Mouse (Mus musculus): ENCODE results near the gene Rps8. TPM values are rescaled to one million over a fixed set of nuclear protein-coding genes. Genes with fewer than 3 reads are reported as not detected.

The Rps8 gene
- total and polyA plus RNA-seq, 3 experiments = 1,480 to 5,379 (median 2,191) TPM

DNA sequence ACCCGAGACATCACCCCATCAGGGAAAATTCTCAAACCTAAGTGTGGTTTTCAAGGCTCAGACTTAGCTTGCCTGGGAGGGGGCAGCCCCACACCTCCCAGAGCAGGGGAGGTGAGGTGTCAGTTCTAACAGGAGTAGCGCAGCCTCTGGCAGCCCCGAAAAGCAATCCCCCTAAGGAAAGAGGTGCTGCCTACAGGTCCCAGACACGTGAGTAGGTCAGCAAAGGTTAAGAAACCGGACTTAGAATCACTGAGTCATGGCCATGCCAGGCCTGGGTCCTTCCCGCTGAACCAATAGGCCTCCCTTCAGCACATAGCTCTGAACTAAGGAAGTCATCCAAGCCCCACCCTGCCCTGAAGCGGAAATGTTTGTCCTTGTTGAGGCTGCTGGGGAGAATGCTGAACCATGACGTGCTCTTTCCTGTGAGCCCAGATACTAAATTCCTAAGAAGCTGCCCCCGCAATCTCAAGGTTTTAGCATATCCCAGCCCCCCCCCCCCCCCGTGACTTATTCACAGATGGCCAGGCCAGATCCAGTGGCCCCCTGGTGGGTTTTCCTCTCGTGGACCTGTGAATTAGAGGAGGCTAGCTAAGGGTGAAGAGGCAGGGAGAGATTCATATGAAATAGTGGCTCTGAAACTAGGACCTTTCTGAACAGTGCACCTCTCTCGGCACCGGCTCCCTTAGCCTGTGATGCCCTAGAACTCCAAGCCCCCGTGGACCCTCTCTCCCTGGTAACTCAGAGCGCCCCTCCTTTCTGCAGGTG, 30.0 kb downstream of the Rps8 start:
- TF ChIP-seq HCFC1 (IDR thresholded peaks at IDR 0.05; ENCODE audit: low read depth, low read length) = peak; percentile 40; the same call in 1 of the 2 replicates
- peak; percentile 51; the same call in 1 of the 2 replicates for TF ChIP-seq MEF2A (IDR thresholded peaks at IDR 0.05; ENCODE audit: borderline replicate concordance, low read depth, low read length)
- TF ChIP-seq ZKSCAN1 (IDR thresholded peaks at IDR 0.05; ENCODE audit: borderline replicate concordance, low read depth, low read length) = no peak
- no peak for TF ChIP-seq POLR2AphosphoS2 (IDR thresholded peaks at IDR 0.05; ENCODE audit: low read depth, low read length)
- peak; percentile 92 for TF ChIP-seq BHLHE40 (IDR thresholded peaks at IDR 0.05; ENCODE audit: low read depth, low read length)
- TF ChIP-seq RAD21 (IDR thresholded peaks at IDR 0.05; ENCODE audit: low read depth, low read length) = no peak
- peak; percentile 86; the same call in 1 of the 2 replicates for TF ChIP-seq CHD1 (IDR thresholded peaks at IDR 0.05; ENCODE audit: low read depth, low read length)
- 0 out of 2 replicates have a peak, but pooled peaks have one; percentile 30 for TF ChIP-seq NRF1 (IDR thresholded peaks at IDR 0.05; ENCODE audit: low read depth, low read length)
- TF ChIP-seq JUN (IDR thresholded peaks at IDR 0.05; ENCODE audit: insufficient read depth, low read depth, low read length) = no peak
- TF ChIP-seq KAT2A (IDR thresholded peaks at IDR 0.05; ENCODE audit: insufficient replicate concordance, low read length) = no peak
- TF ChIP-seq IRF4 (IDR thresholded peaks at IDR 0.05; ENCODE audit: low read depth, low read length) = no peak; the same call in 1 of the 2 replicates
- peak; percentile 70 for TF ChIP-seq ETS1 (conservative IDR thresholded peaks at IDR 0.05; ENCODE audit: low read depth, low read length)
- TF ChIP-seq POLR2A (IDR thresholded peaks at IDR 0.05; ENCODE audit: low read depth, low read length) = peak; percentile 62
- TF ChIP-seq SMC3 (IDR thresholded peaks at IDR 0.05; ENCODE audit: low read depth, low read length) = no peak
- no peak for TF ChIP-seq PAX5 (IDR thresholded peaks at IDR 0.05; ENCODE audit: low read length)
- no peak for TF ChIP-seq E2F4 (IDR thresholded peaks at IDR 0.05; ENCODE audit: insufficient replicate concordance, low read depth, low read length)
- 0 out of 2 replicates have a peak, but pooled peaks have one; percentile 12 for TF ChIP-seq NELFE (IDR thresholded peaks at IDR 0.05; ENCODE audit: low read depth, low read length)
- TF ChIP-seq UBTF (IDR thresholded peaks at IDR 0.05; ENCODE audit: low read depth, low read length) = 0 out of 2 replicates have a peak, but pooled peaks have one; percentile 38
- no peak for TF ChIP-seq ZC3H11A (IDR thresholded peaks at IDR 0.05; ENCODE audit: low read depth, low read length)
- TF ChIP-seq MAZ (IDR thresholded peaks at IDR 0.05; ENCODE audit: low read depth, low read length) = peak; percentile 51; the same call in 1 of the 2 replicates
- TF ChIP-seq USF2 (conservative IDR thresholded peaks at IDR 0.05; ENCODE audit: low read depth, low read length) = no peak
- no peak for TF ChIP-seq ZNF384 (IDR thresholded peaks at IDR 0.05; ENCODE audit: low read depth, low read length)
- TF ChIP-seq JUND (conservative IDR thresholded peaks at IDR 0.05; ENCODE audit: low read depth, low read length) = no peak
- TF ChIP-seq CTCF (conservative IDR thresholded peaks at IDR 0.05 in 1 of 2, IDR thresholded peaks at IDR 0.05 in 1 of 2; ENCODE audit: low read depth in 2 of 2, low read length in 2 of 2) = no peak
- TF ChIP-seq MYC (IDR thresholded peaks at IDR 0.05; ENCODE audit: low read depth, low read length) = 0 out of 2 replicates have a peak, but pooled peaks have one; percentile 63
- no peak for TF ChIP-seq RCOR1 (conservative IDR thresholded peaks at IDR 0.05; ENCODE audit: low read depth, low read length)
- peak; percentile 41; the same call in 1 of the 2 replicates for TF ChIP-seq TCF12 (IDR thresholded peaks at IDR 0.05; ENCODE audit: low read depth, low read length)
- no peak for TF ChIP-seq ZMIZ1 (IDR thresholded peaks at IDR 0.05; ENCODE audit: low read depth, low read length)
- peak; percentile 41; the same call in 1 of the 2 replicates for TF ChIP-seq MAFK (IDR thresholded peaks at IDR 0.05; ENCODE audit: insufficient replicate concordance, low read length)
- no peak for TF ChIP-seq GABPA (IDR thresholded peaks at IDR 0.05; ENCODE audit: insufficient replicate concordance, low read depth, low read length)
- TF ChIP-seq USF1 (IDR thresholded peaks at IDR 0.05; ENCODE audit: low read depth, low read length) = no peak
- TF ChIP-seq MXI1 (IDR thresholded peaks at IDR 0.05; ENCODE audit: low read depth, low read length) = peak; percentile 51; the same call in 1 of the 2 replicates
- TF ChIP-seq ELF1 (IDR thresholded peaks at IDR 0.05; ENCODE audit: low read depth, low read length) = peak; percentile 77
- peak; percentile 48 for TF ChIP-seq SIN3A (IDR thresholded peaks at IDR 0.05; ENCODE audit: low read length)
- TF ChIP-seq TBP (conservative IDR thresholded peaks at IDR 0.05; ENCODE audit: low read depth, low read length) = no peak; the same call in 1 of the 2 replicates
- no peak for TF ChIP-seq CHD2 (IDR thresholded peaks at IDR 0.05; ENCODE audit: low read length)
- TF ChIP-seq EP300 (IDR thresholded peaks at IDR 0.05; ENCODE audit: low read length) = no peak; the same call in none of the 2 replicates
- TF ChIP-seq MAX (IDR thresholded peaks at IDR 0.05; ENCODE audit: low read length) = peak; percentile 60; the same call in 1 of the 2 replicates
- Histone ChIP-seq H3K4me1 (ENCODE audit: control insufficient read depth in 1 of 2, insufficient read depth in 2 of 2) (peaks cover 18 to 75% of the 10 kb centered on the region in 2 experiments), H3K36me3 (replicated peaks in 1 of 2; ENCODE audit: control insufficient read depth in 1 of 2, insufficient read depth in 1 of 2, low read length in 1 of 2) (peaks cover 29 to 36% of the 10 kb centered on the region in 2 experiments), H3K27ac (ENCODE audit: insufficient read depth, low read depth) (peak overlapping the region; percentile 94), H3K4me2 (ENCODE audit: insufficient read depth, low read depth, poor library complexity, severe bottlenecking) (peak overlapping the region; percentile 64), H3K79me2 (replicated peaks; ENCODE audit: control insufficient read depth, extremely low read depth, insufficient read depth, poor library complexity, severe bottlenecking) (no peaks in the 10 kb centered on the region; the same call in 1 of the 2 replicates), H3K9ac (ENCODE audit: insufficient read depth, low read depth) (peak overlapping the region; percentile 54), H3K4me3 (replicated peaks in 1 of 3; ENCODE audit: low read depth in 2 of 3, low read length in 2 of 3, poor library complexity in 1 of 3) (peak overlapping the region in 2 of 3 experiments; percentile 18 to 33), H3K9me3 (replicated peaks; ENCODE audit: low read length) (no peaks in the 10 kb centered on the region), H3K27me3 (replicated peaks) (no peaks in the 10 kb centered on the region)
- in situ Hi-C loops (cut with MboI; ENCODE audit: low pct_ligation_motif_present, low pct_unique_long_range_greater_than_20kb, low sequenced_read_pairs) = no loop called here
- dilution Hi-C loops (cut with MboI; ENCODE audit: extremely low pct_ligation_motif_present, extremely low pct_unique_long_range_greater_than_20kb, low sequenced_read_pairs) = no loop called here
- peak; percentile 90 for DNase-seq (ENCODE audit: extremely low read depth)
